Mouse (Mus musculus) ovary, postnatal 14 days (tissue): Measurements from ENCODE around the gene 5730596B20Rik.
A peak's percentile ranks its signal among the peaks of the same experiment; 100 is the strongest.

Source experiments
- DNase-seq: peaks from one replicate; pipeline ENCODE4 v3.0.0; 2022; ENCODE audit warnings: low spot score

5730596B20Rik gene

GRCm38 (mm10) chr6:52213119-52213986, 36.1 kb downstream of the 5730596B20Rik start, which contains the start of the genes Hoxa3 and Gm28308:
Gene Hoxa3, minus strand, starts transcription at chr6:52213336.
Gene Gm28308, minus strand, starts transcription at chr6:52213339.
- DNase-seq = no peak

- no peak for DNase-seq
These were observed 37.0 kb downstream of the 5730596B20Rik start for GRCm38 (mm10) chr6:52214271-52214670.

DNA sequence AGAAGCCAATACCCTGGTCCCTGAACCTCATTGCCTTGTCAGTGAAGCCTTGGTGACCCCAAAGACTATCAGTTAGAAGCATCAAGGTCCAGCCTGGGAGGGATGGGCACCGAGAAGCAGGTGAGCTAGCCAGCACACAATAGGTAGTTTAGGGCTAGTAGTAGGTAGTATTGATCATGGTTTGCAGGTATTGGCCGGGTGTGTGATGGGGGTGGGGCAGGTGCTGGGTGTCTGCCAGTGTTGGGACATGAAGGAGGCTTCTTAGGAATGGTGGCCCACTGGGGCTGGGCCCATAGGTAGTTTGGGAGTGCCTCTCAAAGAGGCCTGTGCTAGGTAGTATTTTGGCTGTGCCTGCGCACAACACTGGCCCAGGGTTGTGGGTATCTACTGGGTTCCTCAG, 37.8 kb downstream of the 5730596B20Rik start:
- DNase-seq = no peak

DNA sequence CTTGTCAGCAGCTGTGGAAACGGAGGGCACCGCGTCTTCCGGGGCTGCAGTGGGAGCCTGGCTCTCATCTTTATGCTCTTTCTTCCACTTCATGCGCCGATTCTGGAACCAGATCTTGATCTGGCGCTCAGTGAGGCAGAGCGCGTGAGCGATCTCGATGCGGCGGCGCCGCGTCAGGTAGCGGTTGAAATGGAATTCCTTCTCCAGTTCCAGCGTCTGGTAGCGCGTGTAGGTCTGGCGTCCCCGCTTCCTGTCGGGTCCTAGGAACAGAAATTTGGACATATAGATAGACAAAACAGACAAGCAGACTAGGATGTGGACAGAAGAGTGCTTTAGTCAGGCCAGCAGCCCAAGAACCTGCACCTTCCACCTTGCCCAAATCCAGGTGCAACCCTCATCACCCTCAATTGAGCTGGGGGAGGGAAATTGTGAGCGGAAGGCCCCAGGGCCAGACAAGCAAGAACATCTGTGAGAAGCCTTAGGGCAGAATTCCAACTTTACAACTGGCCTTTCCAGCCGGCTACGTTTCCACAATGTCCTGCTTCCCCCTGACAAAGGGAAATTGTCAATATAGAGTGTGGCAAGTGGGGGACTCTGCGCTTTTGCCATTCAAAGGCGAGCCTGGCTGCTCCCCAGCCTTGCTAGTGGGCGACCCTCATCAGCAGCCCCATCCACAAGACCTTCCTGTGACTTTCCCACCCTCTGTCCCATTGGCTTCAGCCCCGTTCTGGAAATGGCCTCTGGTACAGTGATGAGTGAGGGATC, 38.7 kb downstream of the 5730596B20Rik start:
- DNase-seq = no peak

GRCm38 (mm10) chr6:52216691-52217458, 39.6 kb downstream of the 5730596B20Rik start:
- DNase-seq = no peak

GRCm38 (mm10) chr6:52217459-52217768, 40.1 kb downstream of the 5730596B20Rik start:
- DNase-seq = no peak

DNA sequence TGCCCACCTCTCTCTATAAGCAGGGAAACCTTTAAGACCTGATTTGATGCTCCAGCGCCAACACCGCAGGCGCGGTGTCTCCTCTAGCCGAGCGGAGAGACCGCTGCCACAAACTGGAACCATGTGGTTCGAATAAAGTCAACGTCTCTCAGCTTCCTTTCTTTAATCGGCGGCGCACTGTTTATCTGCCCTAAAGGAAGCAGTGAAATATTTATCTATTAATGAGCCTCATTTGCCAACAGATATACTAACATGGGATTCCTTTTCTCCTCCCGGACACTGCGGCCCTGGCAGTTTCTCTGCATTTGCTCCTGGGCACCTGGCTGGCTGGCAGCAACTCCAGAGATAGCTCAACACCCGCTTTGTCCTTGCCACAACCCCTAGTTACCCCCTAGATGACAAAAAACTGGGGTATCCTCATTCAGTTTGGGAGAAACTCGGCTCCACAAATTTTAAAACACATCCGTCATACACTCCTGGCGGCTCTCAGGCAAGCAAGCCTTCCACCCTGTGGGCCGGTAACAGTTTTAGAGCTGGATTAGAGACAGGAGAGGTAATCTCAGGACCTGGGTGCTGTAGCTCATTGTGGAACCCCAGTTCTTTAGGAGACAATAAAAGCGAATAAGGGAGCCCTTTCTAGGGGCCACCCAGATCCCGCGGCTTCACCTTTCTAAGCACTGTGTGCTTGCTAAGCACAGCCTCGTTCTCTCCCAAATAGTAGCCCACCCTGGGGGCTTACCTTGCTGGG, 40.8 kb downstream of the 5730596B20Rik start:
- DNase-seq = no peak

GRCm38 (mm10) chr6:52218643-52219215, 41.4 kb downstream of the 5730596B20Rik start:
- no peak for DNase-seq

DNA sequence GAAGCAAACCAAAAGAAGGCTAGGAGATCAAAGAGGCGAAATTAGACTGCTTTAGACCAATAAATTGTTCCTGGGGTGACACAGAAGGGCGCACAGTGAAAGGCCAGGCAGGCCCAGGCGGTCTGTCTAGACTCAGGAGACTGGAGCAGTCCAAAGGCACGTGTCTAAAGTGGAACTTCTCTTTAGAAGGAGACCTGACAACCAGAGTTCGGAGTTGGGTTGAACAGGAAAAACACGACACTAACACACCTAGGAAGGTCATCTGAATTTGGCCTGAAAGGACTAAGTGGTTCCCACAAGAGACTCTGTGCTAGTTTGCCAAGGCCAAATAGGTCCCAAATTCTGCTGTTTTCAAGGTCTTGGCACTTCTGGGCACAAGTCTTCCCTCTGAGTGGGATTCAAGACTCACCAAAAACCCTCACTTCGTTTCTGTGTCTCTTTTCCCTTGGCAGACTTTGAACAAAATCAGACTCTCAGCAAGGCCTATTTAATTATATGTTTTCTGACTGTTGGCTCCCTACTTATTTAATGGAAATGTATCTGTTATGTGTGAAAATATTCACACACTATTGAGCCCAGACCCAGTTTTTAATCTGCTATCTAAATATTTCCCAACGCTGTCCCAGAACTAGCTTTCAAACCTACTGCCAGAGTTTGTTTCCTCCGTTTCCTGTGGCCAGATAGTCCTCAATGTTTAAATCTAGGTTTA, 42.1 kb downstream of the 5730596B20Rik start:
- no peak for DNase-seq

GRCm38 (mm10) chr6:52220003-52220864, 42.9 kb downstream of the 5730596B20Rik start:
- DNase-seq = no peak

GRCm38 (mm10) chr6:52220865-52221310, 43.6 kb downstream of the 5730596B20Rik start:
- DNase-seq = no peak

GRCm38 (mm10) chr6:52221337-52221992, 44.2 kb downstream of the 5730596B20Rik start, which contains the start of gene Hoxa7:
Gene Hoxa7, minus strand, starts transcription at chr6:52221854.
- DNase-seq = peak; percentile 92

DNA sequence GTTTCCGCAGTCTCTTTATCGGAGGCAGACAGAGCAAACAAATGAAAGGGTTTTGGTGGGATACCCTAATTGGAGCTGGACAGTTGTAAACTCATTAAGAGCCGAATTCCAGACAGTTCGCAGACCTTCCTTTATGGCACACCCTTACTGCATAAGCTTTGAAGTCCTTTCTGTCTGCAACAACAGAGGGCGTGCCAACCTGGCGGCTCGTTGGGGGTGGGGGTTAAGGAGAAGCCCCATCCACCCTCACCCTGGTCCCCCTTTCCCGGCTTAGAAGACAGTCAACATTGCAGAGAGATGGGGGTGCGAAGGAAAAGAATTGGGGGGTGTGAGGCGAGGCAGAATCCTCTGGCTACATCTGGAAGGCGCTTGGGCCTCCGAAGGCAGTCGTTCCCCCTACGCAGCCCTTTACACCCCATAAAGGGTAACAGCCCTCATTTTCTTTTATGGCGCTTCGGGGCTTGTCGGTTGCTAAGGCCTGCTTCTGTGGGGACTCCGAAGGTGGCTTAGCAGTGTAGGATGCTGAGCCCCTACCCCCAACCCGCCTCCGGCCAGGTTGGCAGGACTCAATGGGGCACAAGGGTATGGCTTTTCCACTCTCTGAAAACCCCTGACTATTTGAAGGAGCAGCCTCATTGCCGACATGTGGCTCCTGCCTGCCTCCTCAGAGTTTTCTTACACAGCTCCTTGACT, 44.8 kb downstream of the 5730596B20Rik start:
- DNase-seq = no peak

- DNase-seq = no peak
These were observed 45.4 kb downstream of the 5730596B20Rik start for GRCm38 (mm10) chr6:52222729-52223128.

DNA sequence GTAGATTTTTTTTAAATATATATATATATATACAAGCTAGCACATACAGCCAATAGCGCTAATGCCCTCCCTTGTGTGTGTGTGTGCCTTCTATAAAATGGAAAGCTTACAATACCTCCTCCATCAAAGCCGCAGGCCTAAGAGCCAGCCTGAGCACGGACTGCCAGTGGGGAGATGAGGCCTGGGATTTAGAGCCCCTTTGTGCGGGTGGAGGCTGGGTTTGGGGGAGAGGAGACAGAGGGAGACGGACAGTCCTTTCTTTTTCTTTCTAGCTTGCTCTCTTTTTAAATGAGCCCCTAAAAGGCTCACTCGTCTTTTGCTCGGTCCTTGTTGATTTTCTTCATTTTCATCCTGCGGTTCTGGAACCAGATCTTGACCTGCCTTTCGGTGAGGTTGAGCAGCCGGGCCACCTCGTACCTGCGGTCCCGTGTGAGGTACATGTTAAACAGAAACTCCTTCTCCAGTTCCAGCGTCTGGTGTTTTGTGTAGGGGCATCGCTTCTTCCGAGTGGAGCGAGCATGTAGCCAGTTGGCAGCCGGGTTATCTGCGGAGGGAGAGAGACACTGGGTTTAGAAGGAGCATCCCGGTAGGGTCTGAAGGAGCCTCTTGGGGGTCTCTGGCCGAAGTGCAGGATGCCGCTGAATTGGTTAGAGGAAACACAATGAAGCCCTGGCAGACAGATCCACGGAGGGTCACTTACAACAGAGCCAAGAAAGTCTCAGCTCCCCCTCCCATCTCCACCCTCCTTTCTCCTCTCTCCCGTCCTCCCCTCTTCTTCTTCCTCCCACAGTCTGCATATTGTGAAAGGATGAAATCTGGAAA, 46.9 kb downstream of the 5730596B20Rik start:
- no peak for DNase-seq

GRCm38 (mm10) chr6:52224895-52225611, 47.8 kb downstream of the 5730596B20Rik start:
- DNase-seq = no peak
